Mouse (Mus musculus) kidney, adult 2 months (tissue): ENCODE results near the gene Pip5k1b. TPM values are rescaled to one million over a fixed set of nuclear protein-coding genes. Genes with fewer than 3 reads are reported as not detected.
"Not testable (repeated sequence)": the region's sequence is repeated elsewhere in the genome, so short reads cannot be mapped to it uniquely, and the experiment has no call there.

ENCODE experiments used
- DNase-seq: peaks from one replicate; pipeline ENCODE4 v3.0.0; 2021
- H3K27ac ChIP-seq: fragments of 200-500 bp; 2 replicates; pipeline ENCODE4 v1.5.1; 2012; ENCODE audit warnings: low read depth, low read length, control low read depth, inconsistent platforms; ENCODE audit not compliant: insufficient read depth
- H3K27me3 ChIP-seq: fragments of 200-500 bp; replicated peaks from 2 replicates; pipeline ENCODE4 v1.6.1; 2012; ENCODE audit warnings: mild to moderate bottlenecking, moderate library complexity, low read length, inconsistent platforms; ENCODE audit not compliant: control insufficient read depth, insufficient read depth
- H3K36me3 ChIP-seq: fragments of 200-500 bp; 2 replicates; pipeline ENCODE4 v1.6.1; 2012; ENCODE audit warnings: mild to moderate bottlenecking, moderate library complexity, low read length, inconsistent platforms; ENCODE audit not compliant: control insufficient read depth, insufficient read depth
- H3K4me1 ChIP-seq: fragments of 200-500 bp; 2 replicates; pipeline ENCODE4 v1.6.1; 2011; ENCODE audit warnings: low read length; ENCODE audit not compliant: control insufficient read depth, insufficient read depth
- H3K4me3 ChIP-seq: fragments of 200-500 bp; 2 replicates; pipeline ENCODE4 v1.5.1; 2011; ENCODE audit warnings: mild to moderate bottlenecking, low read depth, low read length, control low read depth; ENCODE audit not compliant: insufficient read depth
- CTCF ChIP-seq: fragments of 200-500 bp; conservative IDR thresholded peaks from 2 replicates; pipeline ENCODE4 v1.5.1; 2011; ENCODE audit warnings: low read depth, mild to moderate bottlenecking, control low read depth, low read length, moderate library complexity, mixed read lengths; ENCODE audit not compliant: insufficient read depth, insufficient read length
- POLR2A ChIP-seq: fragments of 200-500 bp; IDR thresholded peaks from one replicate; pipeline ENCODE4 v1.6.1; 2011; ENCODE audit warnings: low read depth, low read length, control low read depth
- WGBS: fragments of 180-500 bp; shearing (Covaris S2); methylation state at CpG from one replicate; pipeline ENCODE4 v1.1.7; 2018; 5-methylcytosine and 5-hydroxymethylcytosine counted together
- polyA plus RNA-seq: library from polyadenylated mRNA; depleted of rRNA; stranded (reverse); fragments of >200 nt; gene quantifications from 2 replicates; pipeline ENCODE4 v1.2.3, GENCODE M21; 2012

Gene Pip5k1b
- polyA plus RNA-seq, 1 experiment = 3.7 TPM

DNA sequence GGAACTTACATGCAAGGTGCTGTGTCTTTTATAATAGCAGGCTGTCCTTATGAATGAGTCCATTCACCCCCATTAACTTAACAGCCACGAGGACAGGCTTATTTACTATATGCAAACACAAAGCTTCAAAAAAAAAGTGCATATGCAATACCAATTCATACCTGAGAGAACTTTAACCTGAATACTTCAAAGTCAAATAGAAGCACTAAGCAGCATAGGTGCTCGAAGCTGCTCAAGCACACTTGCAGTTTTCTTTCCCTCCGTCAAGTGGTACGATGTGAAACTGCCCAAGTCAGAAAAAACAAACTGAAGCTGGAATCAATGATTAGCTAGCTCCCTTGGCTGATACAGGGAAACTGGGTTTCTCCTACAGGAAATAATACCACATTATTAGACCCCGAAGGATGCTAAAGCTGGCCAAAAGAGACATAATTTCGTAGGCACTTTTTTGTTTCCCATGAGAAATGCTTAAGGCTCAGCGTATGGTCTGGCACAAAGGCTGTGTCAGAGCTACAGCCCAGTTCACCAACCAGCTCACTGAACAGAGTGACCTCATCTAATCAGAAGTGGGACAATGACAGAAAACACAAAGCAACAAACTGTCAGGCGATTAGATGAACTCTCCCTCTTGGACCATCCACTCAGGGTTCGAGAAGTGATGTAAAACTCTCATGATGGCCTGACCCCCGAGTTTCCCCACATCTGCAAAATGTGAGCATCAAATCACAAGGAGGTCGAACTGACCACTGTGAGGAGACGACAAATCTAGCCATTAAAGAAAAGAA, 2.2 kb downstream of the Pip5k1b start:
- no peaks in the 10 kb centered on the region for H3K36me3 ChIP-seq
- no peaks in the 10 kb centered on the region; the same call in 1 of the 2 replicates for H3K4me1 ChIP-seq
- no peaks in the 10 kb centered on the region; the same call in 1 of the 2 replicates for H3K27me3 ChIP-seq
- peak; percentile 15 for DNase-seq
- no peak overlapping the region for H3K4me3 ChIP-seq
- no peak for TF ChIP-seq CTCF
- TF ChIP-seq POLR2A = no peak
- H3K27ac ChIP-seq = no peak overlapping the region
- 49% methylated on average over 12 of the region's 12 CpGs for WGBS

DNA sequence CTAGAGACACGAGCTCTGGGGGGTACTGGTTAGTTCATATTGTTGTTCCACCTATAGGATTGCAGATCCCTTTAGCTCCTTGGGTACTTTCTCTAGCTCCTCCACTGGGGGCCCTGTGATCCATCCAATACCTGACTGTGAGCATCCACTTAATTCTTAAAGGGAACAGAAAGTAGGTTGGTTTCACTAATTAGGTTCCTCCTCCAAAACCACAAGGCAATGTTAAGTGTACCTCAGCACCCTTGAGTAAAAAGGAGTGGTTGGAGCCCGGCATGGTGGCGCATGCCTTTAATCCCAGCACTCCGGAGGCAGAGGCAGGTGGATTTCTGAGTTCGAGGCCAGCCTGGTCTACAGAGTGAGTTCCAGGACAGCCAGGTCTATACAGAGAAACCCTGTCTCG, 3.0 kb downstream of the Pip5k1b start:
- not testable (repeated sequence) for H3K4me1 ChIP-seq, H3K36me3 ChIP-seq, H3K4me3 ChIP-seq, H3K27me3 ChIP-seq, H3K27ac ChIP-seq, DNase-seq
- 91% methylated on average over 6 of the region's 6 CpGs for WGBS

DNA sequence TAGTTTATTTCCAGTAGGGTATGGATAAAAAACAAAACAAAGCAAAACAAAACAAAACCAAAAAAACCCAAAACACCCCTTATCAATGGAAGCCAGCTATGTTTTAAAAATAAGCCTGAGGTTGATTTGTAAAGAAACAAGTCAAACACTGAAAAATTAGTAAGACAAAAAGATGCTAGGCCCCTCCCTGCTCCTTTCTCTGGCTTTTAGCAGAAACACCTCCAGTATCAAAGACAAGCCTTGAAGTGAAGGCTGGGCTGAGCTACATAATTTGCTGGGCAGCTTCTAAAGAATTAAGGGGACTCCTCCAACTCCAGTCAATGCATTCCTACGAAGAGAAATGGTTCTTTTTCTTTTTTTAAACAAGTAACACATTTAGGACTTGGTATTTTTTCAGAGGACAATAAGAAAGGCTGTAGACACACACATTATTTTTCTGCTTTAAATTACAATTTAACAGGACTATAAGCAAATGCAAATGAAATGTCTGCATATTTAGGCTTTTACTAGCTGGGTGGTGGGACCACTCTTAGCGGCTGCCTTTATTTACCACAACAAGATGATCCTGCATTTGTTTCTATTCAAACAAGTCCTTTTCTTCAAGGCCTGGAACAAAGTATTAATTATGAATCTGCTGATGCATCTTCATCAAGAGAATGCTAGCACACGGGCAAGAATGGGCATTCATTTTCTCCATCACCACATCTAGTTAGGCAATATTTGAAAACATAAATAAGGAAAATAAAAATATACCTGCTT, 4.3 kb downstream of the Pip5k1b start:
- Histone ChIP-seq H3K36me3 (no peaks in the 10 kb centered on the region), H3K27me3 (no peaks in the 10 kb centered on the region; the same call in 1 of the 2 replicates), H3K27ac (no peak overlapping the region), H3K4me1 (no peaks in the 10 kb centered on the region; the same call in 1 of the 2 replicates), H3K4me3 (no peak overlapping the region)
- 84% methylated on average over 3 of the region's 3 CpGs for WGBS
- TF ChIP-seq CTCF (no peak), POLR2A (no peak)
- DNase-seq = no peak

DNA sequence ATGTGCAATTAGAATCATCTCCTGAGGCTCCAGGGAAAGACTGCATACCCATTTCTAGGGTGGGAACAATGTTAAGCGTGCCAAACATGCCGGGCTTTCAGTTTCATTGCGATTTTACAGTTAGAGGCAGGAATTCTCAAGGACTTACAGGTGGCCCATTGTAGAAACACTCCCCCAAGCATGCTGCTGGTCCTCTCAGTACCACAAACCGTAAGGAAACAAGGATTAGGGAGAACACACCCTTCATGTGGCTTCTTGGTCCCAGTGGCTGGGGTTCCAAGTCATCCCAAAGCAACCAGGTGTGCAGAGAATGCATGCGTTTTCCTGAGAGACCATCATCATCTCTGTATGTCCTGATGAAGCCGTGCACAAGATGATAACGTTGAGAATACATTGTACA, 4.9 kb downstream of the Pip5k1b start:
- H3K36me3 ChIP-seq = no peaks in the 10 kb centered on the region
- no peaks in the 10 kb centered on the region; the same call in 1 of the 2 replicates for H3K27me3 ChIP-seq
- H3K4me1 ChIP-seq = no peaks in the 10 kb centered on the region; the same call in 1 of the 2 replicates
- WGBS = 88% methylated on average over 7 of the region's 7 CpGs
- H3K27ac ChIP-seq = no peak overlapping the region
- H3K4me3 ChIP-seq = no peak overlapping the region
- no peak for DNase-seq
- TF ChIP-seq CTCF (no peak), POLR2A (no peak)

DNA sequence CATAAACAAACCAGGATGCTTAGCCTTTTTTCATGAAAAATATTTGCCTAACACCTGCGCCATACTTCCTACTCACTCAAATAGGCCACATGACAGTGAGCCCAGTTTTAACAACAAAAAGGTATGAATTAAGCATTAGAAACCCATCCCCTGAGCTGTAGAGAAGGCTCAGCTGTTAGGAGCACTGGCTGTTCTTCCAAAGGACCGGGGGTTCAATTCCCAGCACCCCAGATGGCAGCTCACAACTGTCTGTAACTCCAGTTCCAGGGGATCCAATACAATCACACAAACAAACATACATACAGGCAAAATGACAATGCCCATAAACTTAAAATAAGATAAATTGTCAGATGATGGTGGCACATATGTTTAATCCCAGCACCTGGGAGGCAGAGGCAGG, 5.7 kb downstream of the Pip5k1b start:
- no peak overlapping the region for H3K4me3 ChIP-seq
- TF ChIP-seq POLR2A (no peak), CTCF (no peak)
- H3K36me3 ChIP-seq = no peaks in the 10 kb centered on the region
- no peaks in the 10 kb centered on the region; the same call in 1 of the 2 replicates for H3K27me3 ChIP-seq
- no peak overlapping the region for H3K27ac ChIP-seq
- no peak for DNase-seq
- no peaks in the 10 kb centered on the region; the same call in 1 of the 2 replicates for H3K4me1 ChIP-seq
- 89% methylated on average over 2 of the region's 2 CpGs for WGBS

DNA sequence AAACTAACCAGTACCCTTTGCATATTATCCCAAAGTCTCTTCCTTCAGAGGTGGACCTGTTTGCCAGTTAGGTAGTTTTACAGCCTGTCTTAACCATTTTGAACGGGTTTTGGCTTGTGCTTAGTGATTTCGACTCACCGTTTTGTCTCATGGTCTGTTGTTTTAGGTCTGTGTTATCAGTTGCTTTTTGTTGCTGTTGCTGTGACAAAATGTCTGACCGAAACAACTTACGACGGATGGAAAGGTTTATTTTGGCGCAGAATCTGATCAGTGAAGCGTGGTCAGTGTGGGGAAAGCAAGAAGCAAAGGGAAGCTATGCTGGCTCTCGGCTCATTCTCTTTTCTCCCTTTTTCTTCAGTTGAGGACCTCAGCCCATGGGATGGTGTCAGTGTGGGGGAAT, 7.3 kb downstream of the Pip5k1b start:
- H3K27ac ChIP-seq = no peak overlapping the region
- H3K4me3 ChIP-seq = no peak overlapping the region
- no peaks in the 10 kb centered on the region for H3K36me3 ChIP-seq
- no peak for DNase-seq
- WGBS = 91% methylated on average over 9 of the region's 9 CpGs
- H3K27me3 ChIP-seq = no peaks in the 10 kb centered on the region
- TF ChIP-seq CTCF (no peak), POLR2A (no peak)
- no peaks in the 10 kb centered on the region for H3K4me1 ChIP-seq

DNA sequence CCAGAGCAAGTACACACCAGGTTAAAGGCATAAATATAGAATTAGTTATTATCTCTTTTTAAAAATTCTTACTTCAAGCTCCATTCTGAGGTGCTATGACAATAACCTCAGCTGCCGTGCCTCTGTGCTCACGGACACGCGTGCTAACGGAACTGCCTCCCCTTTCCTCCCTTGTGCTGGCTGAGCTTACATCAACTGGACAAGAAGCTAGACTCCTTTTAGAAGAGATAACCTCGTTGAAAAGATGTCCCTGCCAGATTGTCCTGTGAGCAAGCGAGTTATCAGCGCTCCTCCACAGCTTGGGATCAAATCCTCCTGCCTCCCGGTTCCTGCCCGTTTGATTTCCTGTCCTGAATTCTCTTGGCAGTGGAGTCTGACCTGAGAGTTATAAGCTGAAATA, 9.5 kb downstream of the Pip5k1b start:
- Histone ChIP-seq H3K36me3 (no peaks in the 10 kb centered on the region), H3K27me3 (no peaks in the 10 kb centered on the region), H3K4me1 (no peaks in the 10 kb centered on the region), H3K4me3 (no peak overlapping the region), H3K27ac (no peak overlapping the region)
- TF ChIP-seq CTCF (no peak), POLR2A (no peak)
- no peak for DNase-seq
- 73% methylated on average over 10 of the region's 10 CpGs for WGBS
